Mouse (Mus musculus) layer of hippocampus, adult 9-10 months (tissue): ENCODE results near the gene Arhgef28.
"Not testable (repeated sequence)": the region's sequence is repeated elsewhere in the genome, so short reads cannot be mapped to it uniquely, and the experiment has no call there.

ENCODE experiments used
- DNase-seq: peaks from one replicate; pipeline ENCODE4 v3.0.0; 2022; ENCODE audit warnings: low spot score

Arhgef28 gene

DNA sequence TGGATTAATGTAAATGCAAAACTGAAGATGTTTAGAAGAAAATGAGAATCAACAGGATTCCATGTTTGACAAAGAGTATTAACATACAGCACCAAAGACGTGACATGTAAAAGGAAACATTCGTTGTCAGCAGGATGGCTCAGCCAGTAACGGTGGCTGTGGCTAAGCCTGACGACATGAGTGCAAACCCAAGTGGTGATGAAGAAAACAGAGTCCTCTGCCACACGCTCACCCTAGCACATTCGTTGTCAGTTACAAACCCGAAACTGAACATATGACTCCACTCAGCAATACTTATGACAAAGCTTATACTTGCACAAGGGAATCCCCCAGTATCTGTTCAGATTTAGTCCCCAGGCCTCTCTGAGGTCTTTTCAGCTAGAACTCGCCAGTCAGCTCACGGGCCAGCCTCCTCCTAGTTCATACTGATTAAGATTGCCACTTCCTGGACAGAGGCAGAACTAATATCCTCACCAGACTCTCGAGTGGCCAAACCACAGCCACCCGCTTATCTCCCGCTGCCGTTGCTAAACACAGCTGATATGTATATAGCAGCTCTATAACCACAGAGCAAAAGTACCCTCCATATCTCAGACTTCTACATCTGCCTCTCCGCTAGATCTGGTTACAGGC, 82.0 kb downstream of the Arhgef28 start:
- DNase-seq, result no peak

DNA sequence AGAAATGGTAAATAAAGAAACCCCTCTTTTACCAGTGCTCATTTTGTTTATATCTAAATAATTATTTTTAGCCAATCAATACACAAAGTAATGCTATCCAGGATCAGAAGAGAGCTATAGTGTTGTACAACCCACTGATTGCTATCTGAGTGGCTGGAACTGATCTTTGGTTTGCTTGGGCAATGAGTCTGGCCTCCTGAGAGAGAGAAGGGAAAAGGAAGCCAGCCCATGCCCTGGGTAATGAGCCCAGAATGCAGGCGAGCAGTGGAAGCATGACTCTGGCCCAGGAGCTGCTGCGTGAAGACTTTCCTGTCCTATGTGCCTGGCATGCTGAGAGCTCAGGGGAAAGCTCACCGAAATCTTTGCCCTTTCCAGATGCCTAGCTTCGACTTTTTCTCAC, 83.5 kb downstream of the Arhgef28 start:
- no peak for DNase-seq

DNA sequence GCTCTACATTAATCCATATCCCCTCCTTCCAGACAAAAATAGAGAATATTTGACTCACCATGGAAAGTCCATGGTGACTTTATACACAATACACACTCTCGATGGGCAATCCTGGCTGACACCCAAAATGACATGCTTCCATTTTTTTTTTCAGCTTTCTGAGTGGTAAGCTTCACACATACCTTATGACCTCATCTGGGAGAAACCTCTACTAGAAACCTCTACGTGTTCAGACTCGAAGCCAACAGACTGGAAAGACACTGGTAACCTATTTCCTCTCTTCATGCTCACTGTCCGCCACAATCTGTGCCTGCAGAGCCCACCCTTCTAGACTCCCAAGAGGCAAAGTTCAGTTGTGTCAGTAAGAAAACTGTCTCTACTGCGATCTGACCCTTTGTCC, 84.2 kb downstream of the Arhgef28 start:
- no peak for DNase-seq

DNA sequence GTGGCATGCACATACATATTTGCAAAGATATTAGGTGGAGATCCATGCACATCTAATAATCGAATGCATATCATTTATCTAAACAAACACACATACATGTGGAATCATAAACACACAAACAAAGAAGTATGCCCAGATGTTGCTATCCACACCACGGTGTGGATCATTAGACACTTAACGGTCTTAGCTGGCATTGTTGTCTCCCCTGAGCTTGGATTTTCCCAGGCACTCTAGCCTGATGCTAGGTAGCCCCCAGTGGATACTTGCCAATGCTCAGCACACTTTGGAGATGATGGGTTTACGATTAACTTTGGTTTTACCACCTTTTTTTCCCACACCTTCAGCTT, 85.1 kb downstream of the Arhgef28 start:
- DNase-seq, result no peak

DNA sequence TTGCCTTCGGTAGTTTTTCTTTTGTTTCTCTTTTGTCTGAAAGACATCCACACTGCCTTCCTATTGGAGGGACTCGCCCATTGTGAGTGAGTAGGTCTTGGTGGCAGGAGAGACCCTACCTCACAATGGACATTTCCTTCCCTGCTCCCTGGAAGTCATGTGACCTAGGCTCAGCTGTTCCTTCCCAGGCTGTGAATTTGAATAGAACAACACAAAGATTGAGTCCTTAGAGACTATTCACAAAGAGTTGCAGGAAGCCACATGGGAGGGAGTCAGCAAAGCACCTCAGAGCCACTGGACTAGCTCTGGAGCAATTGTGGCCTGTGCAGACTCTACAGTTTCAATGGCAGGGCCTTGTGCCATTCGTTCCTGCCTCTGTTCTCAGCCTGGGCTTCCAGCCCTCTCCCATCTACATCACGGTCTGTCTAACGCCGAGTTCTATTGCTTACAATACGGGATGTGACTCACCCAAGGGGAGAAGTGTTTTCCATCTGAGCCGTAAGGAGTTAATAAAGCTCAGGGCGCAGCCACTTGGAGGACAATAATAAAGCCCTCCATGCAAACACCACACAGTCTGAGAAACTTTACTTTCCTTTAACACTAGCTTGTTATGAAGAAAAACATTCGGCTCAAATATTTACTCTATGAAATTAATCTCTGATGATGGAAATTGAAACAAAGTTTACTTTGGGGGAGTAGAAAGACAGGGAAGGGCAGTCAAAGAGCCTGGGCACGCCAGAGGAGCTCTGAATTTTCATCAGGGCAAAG, 85.7 kb downstream of the Arhgef28 start:
- no peak for DNase-seq

DNA sequence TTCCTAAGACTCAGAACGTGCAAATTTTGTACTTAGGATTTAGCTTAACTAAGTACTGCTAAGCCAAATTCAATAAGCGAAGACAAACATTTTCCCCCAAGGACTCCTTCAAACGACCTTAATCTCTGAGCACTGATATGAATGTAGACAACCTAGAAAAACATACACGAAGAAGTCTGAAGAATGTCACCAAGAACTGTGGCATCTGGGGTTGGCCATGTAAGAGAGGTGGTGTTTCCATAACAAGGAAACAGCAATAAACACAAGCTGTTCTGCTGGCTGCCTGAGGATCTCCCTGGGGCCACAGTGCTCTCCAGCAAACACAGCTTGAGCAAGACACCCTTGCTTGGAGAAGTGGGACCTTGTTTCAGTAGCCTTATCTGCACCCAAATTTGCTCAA, 87.9 kb downstream of the Arhgef28 start:
- no peak for DNase-seq

DNA sequence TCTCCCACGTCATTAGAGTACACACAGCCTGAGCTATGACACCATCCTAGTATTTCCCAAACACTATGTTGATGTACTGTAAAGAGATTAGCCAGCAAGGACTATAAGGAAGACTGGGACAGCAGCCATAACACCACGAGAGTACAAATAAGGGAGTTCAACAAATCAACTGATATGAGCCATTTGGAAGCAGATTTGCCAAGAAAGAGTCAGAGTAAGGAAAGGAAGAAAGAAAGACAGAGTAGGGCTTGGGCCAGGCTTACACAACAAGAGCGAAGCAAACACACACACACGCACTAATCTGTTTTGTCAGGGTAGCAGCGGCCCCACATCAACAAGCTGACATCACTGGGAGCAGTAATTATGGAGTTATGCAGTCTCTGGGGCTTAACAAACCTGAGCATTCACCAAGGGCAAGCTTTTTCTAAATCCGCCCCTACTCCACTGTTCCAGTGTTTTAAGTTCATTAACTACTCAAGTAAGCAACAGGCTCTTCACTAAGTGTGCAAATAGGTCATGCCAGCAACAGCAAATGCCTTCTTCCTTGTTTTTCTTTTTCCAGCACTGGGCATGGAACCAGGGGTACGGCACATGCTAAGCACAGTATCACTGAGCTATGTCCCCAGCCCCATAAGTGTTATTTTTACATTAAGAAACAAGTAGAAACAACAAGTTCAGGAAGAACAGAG, 88.5 kb downstream of the Arhgef28 start:
- no peak for DNase-seq

DNA sequence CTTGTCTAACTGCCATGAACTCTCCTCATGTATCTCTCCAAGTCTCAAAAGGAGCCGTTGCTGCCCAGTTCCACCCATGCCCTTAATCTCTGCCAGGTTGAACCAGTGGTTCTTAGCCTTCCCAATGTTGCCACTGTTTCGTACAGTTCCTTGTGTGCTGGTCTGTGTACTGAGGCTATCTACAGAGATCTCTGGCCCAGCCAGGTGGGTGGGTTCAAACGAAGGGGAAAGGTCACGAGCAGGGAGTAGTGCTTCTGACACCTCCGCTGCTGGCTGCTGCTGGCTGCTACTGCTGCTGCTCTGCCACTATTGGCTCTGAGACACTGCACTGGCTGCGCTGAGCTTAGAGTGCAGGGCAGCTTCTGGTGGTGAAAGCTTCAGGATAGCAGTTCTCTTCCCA, 90.6 kb downstream of the Arhgef28 start:
- DNase-seq, result no peak

DNA sequence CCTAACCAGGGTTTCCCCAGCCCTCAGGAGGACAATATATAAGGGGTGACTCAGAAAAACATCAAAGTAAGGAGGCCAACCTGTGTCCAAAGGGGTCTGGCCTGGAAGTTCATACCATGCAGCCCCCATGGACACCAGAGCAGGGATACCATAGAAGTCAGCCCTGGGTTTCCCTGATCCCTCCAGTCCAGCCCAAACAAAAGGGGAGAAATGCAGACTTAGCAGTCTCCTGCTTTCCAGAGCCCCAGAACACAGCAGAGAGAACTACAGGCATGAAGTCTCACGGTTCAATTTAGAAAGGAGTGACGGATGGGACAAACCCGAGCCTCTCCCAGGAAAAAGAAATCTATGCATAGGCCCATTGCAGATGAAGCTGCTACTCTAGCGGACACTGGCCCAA, 91.2 kb downstream of the Arhgef28 start:
- DNase-seq, result no peak

DNA sequence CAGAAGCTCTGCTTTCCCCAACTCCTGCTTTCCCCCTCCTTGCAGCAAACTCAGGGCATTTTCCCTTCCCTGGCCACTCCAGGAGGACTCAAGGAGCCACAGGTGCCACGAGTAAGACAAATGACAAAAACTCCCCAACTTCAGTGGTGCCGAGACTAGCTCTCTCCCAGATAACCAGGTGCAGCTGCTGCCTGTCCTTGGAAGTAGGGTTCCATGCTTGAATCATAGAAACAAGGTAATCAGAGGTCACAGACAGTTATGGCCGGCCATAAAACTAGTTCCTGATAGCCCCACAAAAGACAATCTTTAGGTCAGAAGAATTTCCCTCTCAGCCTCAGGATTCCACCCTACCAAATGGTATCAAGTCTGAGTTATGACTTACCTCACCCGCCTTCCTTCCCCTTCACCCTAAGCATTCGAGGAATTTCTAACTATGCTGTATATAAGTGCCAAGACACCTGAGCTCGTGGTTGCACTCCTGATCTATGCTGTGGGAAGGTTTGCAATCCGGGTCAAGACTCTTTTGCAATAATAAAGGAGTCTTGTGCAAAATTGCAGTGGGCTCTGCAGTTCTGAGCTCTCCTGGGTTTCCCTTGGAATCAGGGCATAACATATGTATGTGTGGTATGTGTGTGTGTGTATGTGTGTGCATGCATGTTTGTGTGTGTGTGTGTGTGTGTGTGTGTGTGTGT, 93.3 kb downstream of the Arhgef28 start:
- no peak for DNase-seq

DNA sequence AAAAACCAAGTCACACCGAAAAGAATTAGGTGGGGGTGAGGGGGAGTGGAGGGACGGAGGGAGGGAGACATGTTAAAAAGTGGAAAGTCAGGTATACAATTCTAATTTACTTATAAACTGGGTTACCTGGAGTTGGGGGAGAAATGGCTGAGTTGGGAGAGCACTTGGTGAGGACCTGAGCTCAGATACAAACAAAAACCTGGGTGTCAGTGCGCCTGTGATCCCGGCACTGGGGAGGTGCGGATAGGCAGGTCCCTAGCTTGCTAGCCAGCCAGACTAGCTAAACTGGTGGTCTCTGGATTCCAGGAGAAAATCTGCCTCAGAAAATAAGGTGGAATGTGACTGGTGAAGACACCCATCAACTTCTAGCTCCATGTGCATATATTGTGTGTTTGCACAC, 94.7 kb downstream of the Arhgef28 start:
- no peak for DNase-seq

DNA sequence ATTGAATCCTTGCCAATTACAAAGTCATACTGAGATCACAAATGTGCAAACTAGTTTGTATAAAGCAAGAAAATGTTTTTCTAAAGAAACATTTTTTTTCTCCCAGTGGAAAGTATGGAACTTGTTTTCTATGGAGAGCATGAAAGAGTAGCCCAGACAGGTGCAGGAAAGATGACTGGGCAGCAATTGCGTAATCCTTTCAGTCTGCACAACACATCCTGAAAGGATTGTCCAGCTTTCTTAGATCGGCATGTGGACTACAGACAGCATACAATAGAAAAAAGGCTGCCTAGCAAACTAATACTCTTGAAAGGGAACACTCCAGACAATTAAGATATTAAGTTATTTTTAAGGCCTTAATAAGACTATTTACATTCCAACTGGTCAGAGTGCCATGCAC, 95.2 kb downstream of the Arhgef28 start:
- no peak for DNase-seq

DNA sequence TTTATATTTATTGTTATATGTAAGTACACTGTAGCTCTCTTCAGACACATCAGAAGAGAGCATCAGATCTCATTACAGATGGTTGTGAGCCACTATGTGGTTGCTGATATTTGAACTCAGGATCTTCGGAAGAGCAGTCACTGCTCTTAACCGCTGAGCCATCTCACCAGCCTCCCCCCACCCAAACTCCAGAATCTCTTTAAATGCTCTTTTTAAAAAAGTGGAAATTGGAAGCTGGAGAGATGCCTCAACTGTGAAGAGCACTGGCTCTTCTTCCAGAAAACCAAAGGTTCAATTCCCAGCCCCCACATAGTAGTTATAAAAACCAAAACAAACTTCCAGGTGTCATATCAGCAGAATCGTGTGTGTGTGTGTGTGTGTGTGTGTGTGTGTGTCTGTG, 97.8 kb downstream of the Arhgef28 start:
- DNase-seq, result not testable (repeated sequence)

DNA sequence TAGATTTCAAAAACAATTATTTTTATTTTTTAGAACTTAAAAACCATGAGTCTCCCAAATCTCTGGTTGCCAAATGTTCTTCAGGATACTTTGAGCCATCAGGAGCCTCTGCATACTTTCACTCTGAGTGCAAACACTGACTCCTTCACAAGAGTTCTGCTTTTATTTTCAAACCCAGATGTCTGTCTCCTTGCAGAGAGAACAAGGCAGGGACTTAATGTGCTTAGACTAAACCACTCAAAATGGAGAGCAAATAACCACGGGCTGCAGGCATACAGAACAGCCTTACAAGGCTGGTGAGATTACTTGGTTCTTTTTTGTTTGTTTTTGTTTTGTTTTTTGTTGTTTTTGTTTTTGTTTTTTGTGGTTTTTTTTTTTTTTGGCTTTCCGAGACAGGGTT, 98.6 kb downstream of the Arhgef28 start:
- DNase-seq, result no peak

DNA sequence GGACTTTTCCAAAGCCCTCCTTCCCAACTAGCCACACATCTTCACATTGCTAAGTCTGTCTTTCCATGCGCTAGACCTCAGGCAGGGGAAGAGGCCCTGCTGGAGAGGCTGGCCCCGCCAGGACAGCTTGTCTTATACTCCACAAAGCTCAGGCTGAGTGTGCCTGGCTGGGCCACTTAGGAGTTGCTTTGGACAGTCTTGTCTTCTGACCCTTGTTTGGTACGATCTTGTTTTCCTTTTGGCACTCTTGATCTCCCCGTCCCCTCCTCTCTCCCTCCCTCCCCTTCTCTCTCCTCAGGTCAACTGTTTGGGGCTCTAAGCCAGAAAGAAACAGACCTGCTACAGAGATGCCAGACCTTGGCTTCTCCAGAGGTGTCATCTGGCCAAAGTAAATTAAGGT, 110.3 kb downstream of the Arhgef28 start:
- DNase-seq, result no peak

DNA sequence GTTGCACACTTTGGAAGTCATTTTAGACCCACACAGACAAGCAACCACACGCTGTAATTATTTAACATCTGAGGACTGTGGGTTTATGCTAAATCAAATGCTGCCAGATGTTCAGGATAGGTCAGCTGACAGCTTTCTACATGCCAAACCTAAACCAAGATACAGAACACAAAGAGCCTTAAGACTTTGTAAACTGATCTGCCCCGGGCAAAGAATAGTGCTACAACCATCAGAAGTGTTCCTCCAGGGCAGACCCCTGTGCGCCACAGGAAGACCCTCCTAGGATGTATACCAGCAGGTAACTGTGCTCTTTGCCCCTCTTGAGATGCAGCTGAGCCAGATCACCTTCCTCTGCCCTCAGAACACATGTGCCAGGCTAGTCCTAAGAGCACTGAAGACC, 111.9 kb downstream of the Arhgef28 start:
- no peak for DNase-seq

DNA sequence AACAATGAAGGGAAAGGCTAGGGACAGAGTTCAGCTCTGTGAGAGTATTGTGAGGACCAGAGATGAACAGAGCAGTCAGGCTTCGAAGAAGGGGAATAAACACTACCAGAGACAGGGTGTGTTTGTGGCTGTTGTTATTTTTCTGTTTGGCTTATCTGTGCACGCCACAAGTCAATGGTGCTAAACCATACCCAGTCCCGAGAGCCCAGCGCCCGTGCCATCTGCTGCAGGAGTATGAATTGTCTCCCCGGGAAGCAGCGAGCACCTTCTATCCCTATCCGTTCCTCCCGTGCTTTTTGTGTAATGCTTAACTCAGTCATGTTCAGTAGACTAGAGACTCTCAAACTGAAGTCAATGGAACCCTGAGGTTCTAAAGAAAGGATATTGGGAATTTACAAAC, 112.8 kb downstream of the Arhgef28 start:
- DNase-seq, result no peak

DNA sequence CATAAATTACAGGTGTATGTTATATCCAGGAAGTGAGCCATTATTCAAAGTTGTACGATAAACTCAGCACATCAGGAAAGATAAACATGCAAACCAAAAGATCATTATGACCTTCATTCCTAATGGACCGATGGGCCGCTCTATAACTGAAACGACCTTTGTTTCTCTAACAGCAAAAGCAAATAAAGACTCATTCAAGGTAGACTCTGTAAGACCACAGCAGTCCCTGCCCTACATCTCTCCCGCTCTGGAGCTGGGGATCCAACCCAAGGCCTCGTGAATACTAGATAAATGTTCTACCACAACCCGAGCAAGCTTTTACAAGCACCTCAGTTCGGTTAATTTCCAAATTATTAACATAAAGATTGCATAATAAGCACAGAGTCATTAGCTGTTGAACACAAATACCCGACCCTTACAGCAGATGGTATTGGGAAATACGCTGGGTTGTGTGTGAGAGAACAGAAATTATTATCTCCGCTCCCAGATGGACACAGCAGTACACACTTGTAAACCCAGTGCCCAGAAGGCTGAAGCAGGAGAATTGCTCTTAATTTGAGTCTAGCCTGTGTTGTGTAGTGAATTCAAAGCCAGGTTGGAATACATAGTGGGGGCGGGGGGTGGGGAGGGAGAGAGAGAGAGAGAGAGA, 113.8 kb downstream of the Arhgef28 start:
- DNase-seq, result no peak

DNA sequence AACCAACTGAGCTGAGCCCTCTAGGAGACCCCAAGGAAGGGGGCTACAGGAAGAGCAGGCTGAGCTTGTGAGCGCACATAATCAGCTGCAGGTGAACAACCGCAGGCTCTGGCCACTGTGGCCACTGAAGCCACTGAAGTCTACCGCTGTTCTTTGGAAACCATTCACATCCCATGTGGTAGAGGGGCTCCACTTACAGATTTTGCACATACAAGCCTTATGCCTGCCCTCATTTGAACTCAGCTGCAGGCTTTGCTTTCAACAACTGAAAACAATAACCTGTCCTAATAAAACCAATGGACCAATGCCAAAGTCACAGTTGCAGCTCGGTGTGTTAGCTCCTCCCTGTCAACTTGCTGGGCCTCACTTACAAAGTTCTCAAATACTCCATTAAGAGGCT, 126.6 kb downstream of the Arhgef28 start:
- no peak for DNase-seq

DNA sequence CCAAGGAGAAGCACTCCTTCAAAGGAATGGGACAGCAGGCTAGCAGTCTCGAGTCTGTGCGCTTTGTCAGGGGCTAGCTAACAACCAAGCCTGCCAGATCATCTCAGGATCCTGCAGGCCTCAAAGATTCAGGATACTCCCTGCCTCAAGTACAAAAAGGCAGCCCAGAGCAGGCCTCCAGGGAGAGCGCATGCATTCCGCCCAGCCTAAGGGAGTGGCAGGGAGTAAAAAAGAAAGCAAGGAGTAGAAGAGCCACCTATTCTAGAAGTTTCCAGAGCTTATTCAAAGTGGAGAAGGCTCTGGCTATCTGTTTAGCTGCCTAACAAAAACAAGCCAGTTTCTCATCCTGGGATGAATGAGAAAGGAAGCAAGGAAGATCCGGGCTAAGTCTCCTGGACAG, 128.0 kb downstream of the Arhgef28 start:
- DNase-seq, result no peak

DNA sequence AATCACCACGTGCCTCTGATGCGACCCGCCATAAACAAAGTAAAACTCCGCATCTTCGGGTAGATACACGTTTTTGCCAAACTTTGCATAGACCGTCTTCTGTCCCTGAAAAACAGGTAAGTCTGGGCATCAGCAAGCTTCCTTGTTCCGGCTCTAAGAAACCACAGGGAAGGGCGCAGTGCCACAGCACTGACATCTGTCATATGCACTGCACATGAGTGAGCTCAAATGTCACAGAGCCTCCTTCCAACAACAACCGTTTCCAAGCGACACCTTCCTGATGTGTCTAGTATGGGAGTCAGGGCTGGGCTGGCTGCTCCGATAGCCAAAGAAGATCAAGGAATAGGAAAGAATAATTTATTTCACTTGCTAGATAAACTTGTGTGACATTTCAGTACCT, 129.0 kb downstream of the Arhgef28 start:
- DNase-seq, result no peak

DNA sequence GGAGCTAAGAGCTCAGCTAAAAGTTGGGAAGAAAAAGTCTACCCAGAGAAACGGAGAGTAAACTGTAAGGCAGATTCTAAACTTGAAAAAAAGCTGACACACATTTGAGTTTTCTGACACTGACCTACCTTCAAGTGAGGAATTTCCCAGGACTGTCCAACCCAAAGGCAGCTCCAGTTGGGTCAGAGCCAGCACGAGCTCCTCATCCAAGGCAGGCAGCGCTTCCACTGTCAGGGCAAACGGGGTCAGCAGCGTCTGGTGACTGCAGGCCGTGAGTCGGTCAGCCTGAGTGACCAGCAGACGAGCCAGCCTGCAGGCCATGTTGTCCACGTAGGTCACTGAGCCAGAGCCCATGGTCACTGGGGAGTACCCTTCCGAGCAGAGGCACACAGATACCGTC, 131.4 kb downstream of the Arhgef28 start:
- no peak for DNase-seq
